Mouse (Mus musculus) thymus, adult 2 months (tissue): ENCODE results near the gene Pdia4.

Experiments
- CTCF ChIP-seq: fragments of 200-500 bp; IDR thresholded peaks from 2 replicates; pipeline ENCODE4 v1.5.1; 2012; ENCODE audit warnings: mild to moderate bottlenecking, control low read depth, low read length, moderate library complexity, borderline replicate concordance; ENCODE audit not compliant: control insufficient read depth, poor library complexity, insufficient read depth; ENCODE audit errors: extremely low read depth
- POLR2A ChIP-seq: fragments of 200-500 bp; IDR thresholded peaks from 2 replicates; pipeline ENCODE4 v1.6.1; 2012; ENCODE audit warnings: mild to moderate bottlenecking, low read length, control low read depth, moderate library complexity; ENCODE audit not compliant: control insufficient read depth, poor library complexity, insufficient read depth; ENCODE audit errors: extremely low read depth

GRCm38 (mm10) chr6:47788821-47789220, 24.4 kb downstream of the Pdia4 start:
- TF ChIP-seq POLR2A (no peak), CTCF (no peak)
